Mouse (Mus musculus) limb, embryonic 12.5 days (tissue): ENCODE data around the gene Nuak2. TPM values are rescaled to one million over a fixed set of nuclear protein-coding genes. Genes with fewer than 3 reads are reported as not detected.

Experiments used
- polyA plus RNA-seq: library from polyadenylated mRNA; unstranded; fragments of >200 nt; fragmentation: Nextera tagmentation; extraction: Ambion mirVana; gene quantifications from 2 replicates; pipeline ENCODE4 v1.2.1, GENCODE M21; 2016

The Nuak2 gene
- polyA plus RNA-seq, 1 experiment from 2014 or later, result 0.63 TPM

Other genes starting within 250 kb of the Nuak2 start
- 13.1 and 17.2 TPM in 2 replicates for gene Mfsd4a, start 248.1 kb upstream of the Nuak2 start, polyA plus RNA-seq
- 3.6 TPM in 2 replicates for gene Cdk18, start 176.4 kb upstream of the Nuak2 start, polyA plus RNA-seq
- 0.83 and 1.2 TPM in 2 replicates for gene Lemd1, start 124.7 kb upstream of the Nuak2 start, polyA plus RNA-seq
- gene AC124108.1, start 124.7 kb upstream of the Nuak2 start, polyA plus RNA-seq, result 0.20 and 0.45 TPM in 2 replicates
- gene Gm10188, start 86.4 kb upstream of the Nuak2 start, polyA plus RNA-seq, result not detected in 2 replicates
- 0.05 TPM in 1 of 2 replicates, not detected in the other for gene Klhdc8a, start 17.5 kb upstream of the Nuak2 start, polyA plus RNA-seq
- gene Tmcc2, start 75.2 kb downstream of the Nuak2 start, polyA plus RNA-seq, result 17.7 and 19.0 TPM in 2 replicates
- 21.2 and 21.3 TPM in 2 replicates for gene Dstyk, start 101.4 kb downstream of the Nuak2 start, polyA plus RNA-seq
- gene Rbbp5, start 161.2 kb downstream of the Nuak2 start, polyA plus RNA-seq, result 63.4 and 66.2 TPM in 2 replicates
- gene Tmem81, start 190.1 kb downstream of the Nuak2 start, polyA plus RNA-seq, result 2.1 and 2.2 TPM in 2 replicates
- 0.76 and 2.1 TPM in 2 replicates for gene Cntn2, start 227.1 kb downstream of the Nuak2 start, polyA plus RNA-seq